Mouse (Mus musculus) forebrain, embryonic 12.5 days (tissue): ENCODE data around the gene Lrrc71. TPM values are rescaled to one million over a fixed set of nuclear protein-coding genes. Genes with fewer than 3 reads are reported as not detected.

Source experiments
- ATAC-seq: fragments of 200-750 bp; cut with Nextera tagmentation; 2 replicates; pipeline ENCODE4 v1.8.0; 2017; ENCODE audit warnings: moderate TSS enrichment; ENCODE audit not compliant: low FRiP score
- H3K27ac ChIP-seq: fragments of 300-500 bp; sonication (generic); 2 replicates; pipeline ENCODE4 v1.5.1; 2016; ENCODE audit warnings: mild to moderate bottlenecking
- H3K27me3 ChIP-seq: fragments of 300-500 bp; sonication (generic); 2 replicates; pipeline ENCODE4 v1.6.1; 2016; ENCODE audit warnings: mild to moderate bottlenecking
- H3K36me3 ChIP-seq: fragments of 300-500 bp; sonication (generic); replicated peaks from 2 replicates; pipeline ENCODE4 v1.6.1; 2016; ENCODE audit warnings: mild to moderate bottlenecking
- H3K4me1 ChIP-seq: fragments of 300-500 bp; sonication (generic); 2 replicates; pipeline ENCODE4 v1.6.1; 2016
- H3K4me2 ChIP-seq: fragments of 300-500 bp; sonication (generic); 2 replicates; pipeline ENCODE4 v1.6.1; 2016; ENCODE audit warnings: mild to moderate bottlenecking, moderate library complexity
- H3K4me3 ChIP-seq: fragments of 300-500 bp; sonication (generic); replicated peaks from 2 replicates; pipeline ENCODE4 v1.5.1; 2016; ENCODE audit warnings: mild to moderate bottlenecking
- H3K9ac ChIP-seq: fragments of 300-500 bp; sonication (generic); 2 replicates; pipeline ENCODE4 v1.6.1; 2016; ENCODE audit warnings: mild to moderate bottlenecking
- H3K9me3 ChIP-seq: fragments of 300-500 bp; sonication (generic); 2 replicates; pipeline ENCODE4 v1.6.1; 2016
- WGBS: fragments of 180-500 bp; shearing (Covaris S2); methylation state at CpG from one replicate; pipeline ENCODE4 v1.1.7; 2016; 5-methylcytosine and 5-hydroxymethylcytosine counted together
- polyA plus RNA-seq: library from polyadenylated mRNA; unstranded; fragments of >200 nt; fragmentation: Nextera tagmentation; extraction: Ambion mirVana; gene quantifications from 2 replicates; pipeline ENCODE4 v1.2.1, GENCODE M21; 2016

The Lrrc71 gene
- polyA plus RNA-seq: 0.26 and 0.37 TPM in 2 replicates

GRCm38 (mm10) chr3:87748431-87748830, at the start of gene Lrrc71:
TSS of gene Lrrc71 (minus strand) at chr3:87748625.
- Histone ChIP-seq H3K9ac (no peak within 1 kb of the TSS), H3K4me2 (no peak within 1 kb of the TSS), H3K27me3 (peaks cover 7% of the 10 kb centered on the region; the same call in 1 of the 2 replicates), H3K4me3 (no peak within 1 kb of the TSS), H3K27ac (no peak within 1 kb of the TSS), H3K4me1 (peaks cover 12% of the 10 kb centered on the region), H3K9me3 (no peaks in the 10 kb centered on the region), H3K36me3 (no peaks in the 10 kb centered on the region)
- no peak for ATAC-seq
- 56% methylated on average over 13 of the region's 13 CpGs for WGBS

- Histone ChIP-seq H3K9ac (peak within 1 kb of the TSS; percentile 48; the same call in 1 of the 2 replicates), H3K27ac (no peak within 1 kb of the TSS), H3K4me2 (peak within 1 kb of the TSS; percentile 56), H3K4me3 (peak within 1 kb of the TSS; percentile 37), H3K36me3 (no peaks in the 10 kb centered on the region), H3K27me3 (peaks cover 99% of the 10 kb centered on the region), H3K4me1 (peaks cover 30% of the 10 kb centered on the region), H3K9me3 (no peaks in the 10 kb centered on the region)
- no peak for ATAC-seq
- WGBS: under 1% methylated on average over 29 of the region's 29 CpGs
Observed at GRCm38 (mm10) chr3:87796736-87797334, 48.4 kb upstream of the Lrrc71 start, which contains the start of gene Insrr. TSS of gene Insrr (plus strand) at chr3:87796951.

GRCm38 (mm10) chr3:87795336-87796277, 47.2 kb upstream of the Lrrc71 start:
- peaks cover 100% of the 10 kb centered on the region for H3K27me3 ChIP-seq
- H3K4me2 ChIP-seq: peak overlapping the region; percentile 54
- no peak for ATAC-seq
- H3K9me3 ChIP-seq: no peaks in the 10 kb centered on the region
- H3K36me3 ChIP-seq: no peaks in the 10 kb centered on the region
- H3K4me3 ChIP-seq: peak overlapping the region; percentile 37
- peaks cover 30% of the 10 kb centered on the region for H3K4me1 ChIP-seq
- 14% methylated on average over 33 of the region's 33 CpGs for WGBS
- H3K27ac ChIP-seq: no peak overlapping the region
- H3K9ac ChIP-seq: peak overlapping the region; percentile 40; the same call in 1 of the 2 replicates

GRCm38 (mm10) chr3:87794922-87795325, 46.5 kb upstream of the Lrrc71 start, which contains the start of gene Ntrk1:
TSS of gene Ntrk1 (minus strand) at chr3:87795162.
- Histone ChIP-seq H3K4me2 (peak within 1 kb of the TSS; percentile 54), H3K9ac (peak within 1 kb of the TSS; percentile 40; the same call in 1 of the 2 replicates), H3K27me3 (peaks cover 99% of the 10 kb centered on the region), H3K36me3 (no peaks in the 10 kb centered on the region), H3K27ac (no peak within 1 kb of the TSS), H3K4me3 (peak within 1 kb of the TSS; percentile 37), H3K9me3 (no peaks in the 10 kb centered on the region), H3K4me1 (peaks cover 34% of the 10 kb centered on the region)
- ATAC-seq: peak; percentile 33; the same call in 1 of the 2 replicates
- under 1% methylated on average over 46 of the region's 47 CpGs for WGBS

GRCm38 (mm10) chr3:87789768-87790167, 41.3 kb upstream of the Lrrc71 start:
- peaks cover 49% of the 10 kb centered on the region for H3K27me3 ChIP-seq
- no peak overlapping the region for H3K9ac ChIP-seq
- WGBS: 30% methylated on average over 5 of the region's 5 CpGs
- H3K27ac ChIP-seq: no peak overlapping the region
- peaks cover 21% of the 10 kb centered on the region for H3K4me1 ChIP-seq
- H3K9me3 ChIP-seq: no peaks in the 10 kb centered on the region
- no peak overlapping the region for H3K4me3 ChIP-seq
- H3K4me2 ChIP-seq: no peak overlapping the region
- no peak for ATAC-seq
- no peaks in the 10 kb centered on the region for H3K36me3 ChIP-seq

- Histone ChIP-seq H3K4me3 (no peak overlapping the region), H3K27ac (no peak overlapping the region), H3K27me3 (peaks cover 44% of the 10 kb centered on the region), H3K9ac (no peak overlapping the region), H3K4me1 (peaks cover 17% of the 10 kb centered on the region), H3K36me3 (no peaks in the 10 kb centered on the region), H3K9me3 (no peaks in the 10 kb centered on the region), H3K4me2 (no peak overlapping the region)
- WGBS: 53% methylated on average over 1 of the region's 1 CpGs
- 0 out of 2 replicates have a peak, but pooled peaks have one; percentile 27 for ATAC-seq
Observed at GRCm38 (mm10) chr3:87789248-87789647, 40.8 kb upstream of the Lrrc71 start.

- Histone ChIP-seq H3K4me1 (peaks cover 17% of the 10 kb centered on the region), H3K9me3 (no peaks in the 10 kb centered on the region), H3K4me3 (no peak overlapping the region), H3K27me3 (peaks cover 16% of the 10 kb centered on the region), H3K4me2 (no peak overlapping the region), H3K36me3 (no peaks in the 10 kb centered on the region), H3K27ac (no peak overlapping the region), H3K9ac (no peak overlapping the region)
- no peak for ATAC-seq
- 73% methylated on average over 6 of the region's 6 CpGs for WGBS
Observed at GRCm38 (mm10) chr3:87785626-87786214, 37.3 kb upstream of the Lrrc71 start.

- no peak overlapping the region for H3K4me3 ChIP-seq
- H3K4me2 ChIP-seq: no peak overlapping the region
- H3K9ac ChIP-seq: no peak overlapping the region
- no peak overlapping the region for H3K27ac ChIP-seq
- no peak for ATAC-seq
- H3K9me3 ChIP-seq: no peaks in the 10 kb centered on the region
- WGBS: 79% methylated on average over 5 of the region's 5 CpGs
- H3K27me3 ChIP-seq: peaks cover 15% of the 10 kb centered on the region; the same call in 1 of the 2 replicates
- no peaks in the 10 kb centered on the region for H3K36me3 ChIP-seq
- peaks cover 15% of the 10 kb centered on the region for H3K4me1 ChIP-seq
Observed at GRCm38 (mm10) chr3:87785156-87785555, 36.7 kb upstream of the Lrrc71 start.

- H3K9me3 ChIP-seq: no peaks in the 10 kb centered on the region
- 87% methylated on average over 25 of the region's 25 CpGs for WGBS
- peaks cover 20% of the 10 kb centered on the region for H3K27me3 ChIP-seq
- no peak overlapping the region for H3K4me2 ChIP-seq
- no peak for ATAC-seq
- H3K4me3 ChIP-seq: no peak overlapping the region
- H3K4me1 ChIP-seq: peaks cover 9% of the 10 kb centered on the region
- no peak overlapping the region for H3K9ac ChIP-seq
- H3K27ac ChIP-seq: no peak overlapping the region
- no peaks in the 10 kb centered on the region for H3K36me3 ChIP-seq
Observed at GRCm38 (mm10) chr3:87783282-87784023, 35.0 kb upstream of the Lrrc71 start.

- Histone ChIP-seq H3K27me3 (peaks cover 40% of the 10 kb centered on the region), H3K36me3 (no peaks in the 10 kb centered on the region), H3K9ac (no peak overlapping the region), H3K4me2 (no peak overlapping the region), H3K4me3 (no peak overlapping the region), H3K4me1 (peaks cover 23% of the 10 kb centered on the region), H3K9me3 (no peaks in the 10 kb centered on the region), H3K27ac (no peak overlapping the region)
- no peak for ATAC-seq
- WGBS: 36% methylated on average over 2 of the region's 2 CpGs
Observed at GRCm38 (mm10) chr3:87779086-87779485, 30.7 kb upstream of the Lrrc71 start.

- Histone ChIP-seq H3K27me3 (peaks cover 40% of the 10 kb centered on the region), H3K9ac (no peak overlapping the region), H3K4me1 (peaks cover 25% of the 10 kb centered on the region), H3K4me2 (no peak overlapping the region), H3K36me3 (no peaks in the 10 kb centered on the region), H3K4me3 (no peak overlapping the region), H3K9me3 (no peaks in the 10 kb centered on the region), H3K27ac (no peak overlapping the region)
- WGBS: 57% methylated on average over 23 of the region's 23 CpGs
- 0 out of 2 replicates have a peak, but pooled peaks have one; percentile 14 for ATAC-seq
Observed at GRCm38 (mm10) chr3:87778283-87778682, 29.9 kb upstream of the Lrrc71 start.
